Mouse (Mus musculus): ENCODE results near the gene Tigit. TPM values are rescaled to one million over a fixed set of nuclear protein-coding genes. Genes with fewer than 3 reads are reported as not detected.

Gene Tigit
- polyA plus RNA-seq, 1 experiment from 2014 or later, result not detected

DNA sequence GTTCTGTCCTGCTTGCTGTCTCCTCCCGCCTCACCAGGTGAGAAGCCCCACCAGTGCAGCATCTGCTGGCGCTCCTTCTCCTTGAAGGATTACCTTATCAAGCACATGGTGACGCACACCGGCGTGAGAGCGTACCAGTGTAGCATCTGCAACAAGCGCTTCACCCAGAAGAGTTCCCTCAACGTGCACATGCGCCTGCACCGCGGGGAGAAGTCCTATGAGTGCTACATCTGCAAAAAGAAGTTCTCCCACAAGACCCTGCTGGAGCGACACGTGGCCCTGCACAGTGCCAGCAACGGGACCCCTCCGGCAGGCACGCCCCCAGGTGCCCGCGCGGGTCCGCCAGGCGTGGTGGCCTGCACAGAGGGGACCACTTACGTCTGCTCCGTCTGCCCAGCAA lies 45.7 kb downstream of the Tigit start:
- WGBS (ENCODE audit: insufficient replicate concordance), result 78% methylated on average over 23 of the region's 23 CpGs
- Histone ChIP-seq H3K9ac (ENCODE audit: low read depth, low read length) (no peak overlapping the region), H3K4me3 (ENCODE audit: low read depth, low read length) (no peak overlapping the region), H3K36me3 (ENCODE audit: control insufficient read depth, insufficient read depth) (no peaks in the 10 kb centered on the region), H3K27ac (ENCODE audit: low read length) (no peak overlapping the region), H3K4me1 (ENCODE audit: control insufficient read depth, low read depth, low read length) (no peaks in the 10 kb centered on the region), H3K9me3 (replicated peaks; ENCODE audit: control insufficient read depth, low read length) (no peaks in the 10 kb centered on the region), H3K27me3 (ENCODE audit: control insufficient read depth, insufficient read depth, low read depth, low read length) (no peaks in the 10 kb centered on the region), H3K4me2 (ENCODE audit: low read depth, low read length) (no peak overlapping the region)
- ATAC-seq (ENCODE audit: low read depth), result no peak

- H3K27ac ChIP-seq (ENCODE audit: low read length), result no peak overlapping the region
- ATAC-seq (ENCODE audit: low read depth), result no peak
- H3K4me2 ChIP-seq (ENCODE audit: low read depth, low read length), result no peak overlapping the region
- H3K9ac ChIP-seq (ENCODE audit: low read depth, low read length), result no peak overlapping the region
- no peaks in the 10 kb centered on the region for H3K9me3 ChIP-seq (replicated peaks; ENCODE audit: control insufficient read depth, low read length)
- H3K4me1 ChIP-seq (ENCODE audit: control insufficient read depth, low read depth, low read length), result no peaks in the 10 kb centered on the region
- H3K4me3 ChIP-seq (ENCODE audit: low read depth, low read length), result no peak overlapping the region
- no peaks in the 10 kb centered on the region for H3K36me3 ChIP-seq (ENCODE audit: control insufficient read depth, insufficient read depth)
- H3K27me3 ChIP-seq (ENCODE audit: control insufficient read depth, insufficient read depth, low read depth, low read length), result no peaks in the 10 kb centered on the region
- WGBS (ENCODE audit: insufficient replicate concordance), result 71% methylated on average over 6 of the region's 6 CpGs
Measured at GRCm38 (mm10) chr16:43617346-43617745, 46.6 kb downstream of the Tigit start.

- no peak overlapping the region for H3K27ac ChIP-seq (ENCODE audit: low read length)
- H3K9me3 ChIP-seq (replicated peaks; ENCODE audit: control insufficient read depth, low read length), result no peaks in the 10 kb centered on the region
- ATAC-seq (ENCODE audit: low read depth), result no peak
- no peaks in the 10 kb centered on the region for H3K4me1 ChIP-seq (ENCODE audit: control insufficient read depth, low read depth, low read length)
- no peak overlapping the region for H3K9ac ChIP-seq (ENCODE audit: low read depth, low read length)
- H3K27me3 ChIP-seq (ENCODE audit: control insufficient read depth, insufficient read depth, low read depth, low read length), result no peaks in the 10 kb centered on the region
- no peak overlapping the region for H3K4me2 ChIP-seq (ENCODE audit: low read depth, low read length)
- H3K36me3 ChIP-seq (ENCODE audit: control insufficient read depth, insufficient read depth), result no peaks in the 10 kb centered on the region
- WGBS (ENCODE audit: insufficient replicate concordance), result 63% methylated on average over 4 of the region's 4 CpGs
- no peak overlapping the region for H3K4me3 ChIP-seq (ENCODE audit: low read depth, low read length)
Measured at GRCm38 (mm10) chr16:43616348-43616747, 47.6 kb downstream of the Tigit start.

DNA sequence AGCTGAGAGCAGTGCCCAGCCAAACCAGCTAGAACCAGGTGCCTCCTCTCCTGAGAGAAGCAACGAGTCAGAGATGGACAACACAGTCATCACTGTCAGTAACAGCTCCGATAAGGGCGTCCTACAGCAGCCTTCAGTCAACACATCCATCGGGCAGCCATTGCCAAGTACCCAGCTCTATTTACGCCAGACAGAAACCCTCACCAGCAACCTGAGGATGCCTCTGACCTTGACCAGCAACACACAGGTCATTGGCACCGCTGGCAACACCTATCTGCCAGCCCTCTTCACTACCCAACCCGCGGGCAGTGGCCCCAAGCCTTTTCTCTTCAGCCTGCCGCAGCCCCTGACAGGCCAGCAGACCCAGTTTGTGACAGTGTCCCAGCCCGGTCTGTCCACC lies 53.6 kb downstream of the Tigit start:
- H3K4me3 ChIP-seq (ENCODE audit: low read depth, low read length), result no peak overlapping the region
- H3K4me1 ChIP-seq (ENCODE audit: control insufficient read depth, low read depth, low read length), result no peaks in the 10 kb centered on the region
- ATAC-seq (ENCODE audit: low read depth), result no peak
- no peaks in the 10 kb centered on the region for H3K27me3 ChIP-seq (ENCODE audit: control insufficient read depth, insufficient read depth, low read depth, low read length)
- WGBS (ENCODE audit: insufficient replicate concordance), result 66% methylated on average over 10 of the region's 10 CpGs
- H3K9ac ChIP-seq (ENCODE audit: low read depth, low read length), result no peak overlapping the region
- no peaks in the 10 kb centered on the region for H3K9me3 ChIP-seq (replicated peaks; ENCODE audit: control insufficient read depth, low read length)
- no peaks in the 10 kb centered on the region for H3K36me3 ChIP-seq (ENCODE audit: control insufficient read depth, insufficient read depth)
- no peak overlapping the region for H3K27ac ChIP-seq (ENCODE audit: low read length)
- H3K4me2 ChIP-seq (ENCODE audit: low read depth, low read length), result no peak overlapping the region

DNA sequence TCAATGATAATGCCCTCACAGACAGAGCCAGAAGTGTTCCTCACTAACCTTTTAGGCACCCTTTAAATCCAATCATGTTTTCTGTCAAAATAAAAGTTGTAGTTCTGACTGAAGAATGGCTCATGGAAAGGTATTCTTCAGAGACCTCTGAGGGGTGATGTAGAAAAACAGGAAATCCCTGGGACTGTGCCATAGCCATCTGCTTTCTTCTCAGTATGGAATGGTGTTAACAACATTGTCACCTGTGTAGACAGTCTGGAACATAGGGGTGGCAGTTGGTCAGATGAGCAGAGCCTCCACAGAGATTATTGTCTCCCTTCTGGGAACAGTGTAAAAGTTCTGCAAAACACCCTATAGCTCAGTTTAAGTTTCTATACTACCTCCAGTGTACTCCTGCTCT lies 55.9 kb downstream of the Tigit start:
- no peak for ATAC-seq (ENCODE audit: low read depth)
- no peaks in the 10 kb centered on the region for H3K36me3 ChIP-seq (ENCODE audit: control insufficient read depth, insufficient read depth)
- no peak overlapping the region for H3K9ac ChIP-seq (ENCODE audit: low read depth, low read length)
- no peak overlapping the region for H3K27ac ChIP-seq (ENCODE audit: low read length)
- no peaks in the 10 kb centered on the region for H3K27me3 ChIP-seq (ENCODE audit: control insufficient read depth, insufficient read depth, low read depth, low read length)
- H3K4me3 ChIP-seq (ENCODE audit: low read depth, low read length), result no peak overlapping the region
- H3K4me2 ChIP-seq (ENCODE audit: low read depth, low read length), result no peak overlapping the region
- no peaks in the 10 kb centered on the region for H3K9me3 ChIP-seq (replicated peaks; ENCODE audit: control insufficient read depth, low read length)
- H3K4me1 ChIP-seq (ENCODE audit: control insufficient read depth, low read depth, low read length), result no peaks in the 10 kb centered on the region

GRCm38 (mm10) chr16:43607086-43607485 lies 56.9 kb downstream of the Tigit start:
- Histone ChIP-seq H3K9ac (ENCODE audit: low read depth, low read length) (no peak overlapping the region), H3K36me3 (ENCODE audit: control insufficient read depth, insufficient read depth) (no peaks in the 10 kb centered on the region), H3K9me3 (replicated peaks; ENCODE audit: control insufficient read depth, low read length) (no peaks in the 10 kb centered on the region), H3K4me1 (ENCODE audit: control insufficient read depth, low read depth, low read length) (no peaks in the 10 kb centered on the region), H3K27me3 (ENCODE audit: control insufficient read depth, insufficient read depth, low read depth, low read length) (no peaks in the 10 kb centered on the region), H3K4me3 (ENCODE audit: low read depth, low read length) (no peak overlapping the region), H3K4me2 (ENCODE audit: low read depth, low read length) (no peak overlapping the region), H3K27ac (ENCODE audit: low read length) (no peak overlapping the region)
- ATAC-seq (ENCODE audit: low read depth), result no peak

DNA sequence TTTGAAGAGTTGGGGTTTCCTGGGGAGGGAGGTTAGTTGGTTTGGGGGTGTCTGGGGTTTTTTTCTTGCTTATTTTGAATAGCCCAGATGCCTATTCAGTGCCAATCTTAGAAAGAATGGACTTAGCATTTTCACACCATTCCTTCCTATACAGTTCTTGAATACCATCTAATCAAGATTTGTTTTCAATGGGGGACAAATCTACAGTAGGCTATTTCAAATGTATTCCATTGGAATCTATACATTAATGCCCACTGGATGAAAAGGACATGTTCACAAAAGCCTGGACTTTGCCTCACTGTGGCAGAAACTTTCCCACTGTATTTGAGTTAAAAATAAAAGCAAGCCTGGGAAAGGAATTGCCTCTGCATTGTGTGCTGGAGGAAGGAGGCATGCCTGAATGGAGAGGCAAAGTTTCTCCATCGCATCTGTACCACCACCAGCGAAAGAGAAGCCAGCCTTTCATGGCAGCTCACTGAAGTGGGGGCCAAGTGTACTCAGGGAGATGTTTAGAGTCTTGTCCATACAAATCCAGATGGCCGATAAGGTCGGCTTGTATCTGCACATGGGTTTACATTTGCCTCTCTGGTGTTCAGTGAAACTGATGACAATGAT lies 59.4 kb downstream of the Tigit start:
- Histone ChIP-seq H3K36me3 (ENCODE audit: control insufficient read depth, insufficient read depth) (no peaks in the 10 kb centered on the region), H3K27me3 (ENCODE audit: control insufficient read depth, insufficient read depth, low read depth, low read length) (no peaks in the 10 kb centered on the region), H3K9ac (ENCODE audit: low read depth, low read length) (no peak overlapping the region), H3K27ac (ENCODE audit: low read length) (no peak overlapping the region), H3K4me1 (ENCODE audit: control insufficient read depth, low read depth, low read length) (no peaks in the 10 kb centered on the region), H3K9me3 (replicated peaks; ENCODE audit: control insufficient read depth, low read length) (no peaks in the 10 kb centered on the region), H3K4me2 (ENCODE audit: low read depth, low read length) (no peak overlapping the region), H3K4me3 (ENCODE audit: low read depth, low read length) (no peak overlapping the region)
- no peak for ATAC-seq (ENCODE audit: low read depth)
- 63% methylated on average over 4 of the region's 4 CpGs for WGBS (ENCODE audit: insufficient replicate concordance)

- H3K9me3 ChIP-seq (replicated peaks; ENCODE audit: control insufficient read depth, low read length), result no peaks in the 10 kb centered on the region
- H3K4me2 ChIP-seq (ENCODE audit: low read depth, low read length), result no peak overlapping the region
- no peak overlapping the region for H3K27ac ChIP-seq (ENCODE audit: low read length)
- no peak overlapping the region for H3K9ac ChIP-seq (ENCODE audit: low read depth, low read length)
- ATAC-seq (ENCODE audit: low read depth), result no peak
- H3K36me3 ChIP-seq (ENCODE audit: control insufficient read depth, insufficient read depth), result no peaks in the 10 kb centered on the region
- no peaks in the 10 kb centered on the region for H3K4me1 ChIP-seq (ENCODE audit: control insufficient read depth, low read depth, low read length)
- no peaks in the 10 kb centered on the region for H3K27me3 ChIP-seq (ENCODE audit: control insufficient read depth, insufficient read depth, low read depth, low read length)
- H3K4me3 ChIP-seq (ENCODE audit: low read depth, low read length), result no peak overlapping the region
- WGBS (ENCODE audit: insufficient replicate concordance), result 39% methylated on average over 9 of the region's 9 CpGs
Measured at GRCm38 (mm10) chr16:43603591-43604141, 60.3 kb downstream of the Tigit start.

- no peak for ATAC-seq (ENCODE audit: low read depth)
- no peak overlapping the region for H3K27ac ChIP-seq (ENCODE audit: low read length)
- H3K4me3 ChIP-seq (ENCODE audit: low read depth, low read length), result no peak overlapping the region
- no peak overlapping the region for H3K9ac ChIP-seq (ENCODE audit: low read depth, low read length)
- no peaks in the 10 kb centered on the region for H3K4me1 ChIP-seq (ENCODE audit: control insufficient read depth, low read depth, low read length)
- H3K36me3 ChIP-seq (ENCODE audit: control insufficient read depth, insufficient read depth), result no peaks in the 10 kb centered on the region
- 49% methylated on average over 4 of the region's 4 CpGs for WGBS (ENCODE audit: insufficient replicate concordance)
- no peaks in the 10 kb centered on the region for H3K9me3 ChIP-seq (replicated peaks; ENCODE audit: control insufficient read depth, low read length)
- no peaks in the 10 kb centered on the region for H3K27me3 ChIP-seq (ENCODE audit: control insufficient read depth, insufficient read depth, low read depth, low read length)
- no peak overlapping the region for H3K4me2 ChIP-seq (ENCODE audit: low read depth, low read length)
Measured at GRCm38 (mm10) chr16:43602573-43602972, 61.4 kb downstream of the Tigit start.

All from liver, embryonic 16.5 days (tissue).